Mouse (Mus musculus) mature B cell (primary cell): Measurements from ENCODE around the gene S100b.

Experiments
- in situ Hi-C: fragments of 300-500 bp; cut with MboI; formaldehyde crosslinking; loops from 2 replicates; pipeline ENCODE4 v1.14.3; 2019

The S100b gene

GRCm38 (mm10) chr10:76253536-76253935 is at the start of gene S100b:
TSS of gene S100b (plus strand) at chr10:76253853.
- in situ Hi-C loops: no loop called here

- in situ Hi-C loops: no loop called here
Observed at GRCm38 (mm10) chr10:76207262-76207796, 46.3 kb upstream of the S100b start.

GRCm38 (mm10) chr10:76209241-76209640 is 44.4 kb upstream of the S100b start:
- in situ Hi-C loops: no loop called here

- in situ Hi-C loops: no loop called here
Observed at GRCm38 (mm10) chr10:76210806-76211205, 42.8 kb upstream of the S100b start.

GRCm38 (mm10) chr10:76212121-76212520 is 41.5 kb upstream of the S100b start:
- in situ Hi-C loops: no loop called here

GRCm38 (mm10) chr10:76214161-76214560 is 39.5 kb upstream of the S100b start:
- in situ Hi-C loops: no loop called here

- in situ Hi-C loops: no loop called here
Observed at GRCm38 (mm10) chr10:76217056-76217455, 36.6 kb upstream of the S100b start.

- in situ Hi-C loops: no loop called here
Observed at GRCm38 (mm10) chr10:76218240-76218639, 35.4 kb upstream of the S100b start.

- in situ Hi-C loops: no loop called here
Observed at GRCm38 (mm10) chr10:76225944-76226343, 27.7 kb upstream of the S100b start.

- in situ Hi-C loops: no loop called here
Observed at GRCm38 (mm10) chr10:76229627-76230026, 24.0 kb upstream of the S100b start.

GRCm38 (mm10) chr10:76237341-76238225 is 16.1 kb upstream of the S100b start, which contains the start of gene Prmt2:
TSS of gene Prmt2 (minus strand) at chr10:76237865.
- in situ Hi-C loops: no loop called here

GRCm38 (mm10) chr10:76239401-76239800 is 14.3 kb upstream of the S100b start:
- in situ Hi-C loops: no loop called here

- in situ Hi-C loops: no loop called here
Observed at GRCm38 (mm10) chr10:76245106-76245505, 8.5 kb upstream of the S100b start.

- in situ Hi-C loops: no loop called here
Observed at GRCm38 (mm10) chr10:76246601-76247000, 7.1 kb upstream of the S100b start.

- in situ Hi-C loops: no loop called here
Observed at GRCm38 (mm10) chr10:76247960-76248646, 5.5 kb upstream of the S100b start.

- in situ Hi-C loops: no loop called here
Observed at GRCm38 (mm10) chr10:76248647-76248968, 5.0 kb upstream of the S100b start.

GRCm38 (mm10) chr10:76250870-76251269 is 2.8 kb upstream of the S100b start:
- in situ Hi-C loops: no loop called here

- in situ Hi-C loops: no loop called here
Observed at GRCm38 (mm10) chr10:76253079-76253478, 574 bp upstream of the S100b start.

- in situ Hi-C loops: no loop called here
Observed at GRCm38 (mm10) chr10:76255617-76256016, 2.0 kb downstream of the S100b start.

- in situ Hi-C loops: no loop called here
Observed at GRCm38 (mm10) chr10:76257231-76257630, 3.6 kb downstream of the S100b start.

GRCm38 (mm10) chr10:76257719-76258390 is 4.2 kb downstream of the S100b start:
- in situ Hi-C loops: no loop called here

GRCm38 (mm10) chr10:76259566-76260232 is 6.0 kb downstream of the S100b start:
- in situ Hi-C loops: no loop called here
